Comparison of ENCODE assay signal across 11 mouse cellular contexts in the genomic region with DNA sequence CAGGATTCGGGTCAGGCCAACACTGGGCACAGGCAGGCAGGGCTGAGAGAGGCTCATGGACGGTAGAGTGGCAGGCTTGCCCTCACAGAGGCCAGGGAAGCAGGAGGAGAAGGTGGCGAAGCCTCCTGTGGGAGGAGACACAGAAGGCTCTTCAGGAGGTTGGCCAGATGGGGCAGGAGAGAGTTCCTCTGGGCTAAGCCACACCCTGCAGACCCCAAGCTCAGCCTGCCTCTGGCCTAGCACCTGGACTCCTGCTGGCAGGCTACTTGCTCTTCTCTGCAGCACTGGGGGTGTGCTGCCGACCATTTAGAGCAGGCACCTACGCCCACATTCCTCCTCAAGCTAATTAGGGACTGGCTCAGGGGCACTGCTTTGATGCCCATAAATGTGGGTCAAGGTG. TPM values are rescaled to one million over a fixed set of nuclear protein-coding genes. Genes with fewer than 3 reads are reported as not detected.
A peak's percentile ranks its signal among the peaks of the same experiment; 100 is the strongest.
DNase-seq lines count a peak whose midpoint lies in the region; ATAC-seq and TF ChIP-seq lines count a peak whose summit lies in the region.
"Had no signal": no experiment of that assay in that cellular context is flagged by ENCODE, and none has a peak within 500 bp of the region (broad histone marks: within the 10 kb centered on the region; RNA-seq: fewer than 3 reads in every experiment).

No protein-coding gene starts in this region.

- no peaks in the 10 kb centered on the region for H3K79me2 ChIP-seq in heart, adult 2 months (replicated peaks; ENCODE audit: control insufficient read depth, insufficient read depth, low read length)

- H3K9me3 ChIP-seq in heart, embryonic 11.5 days (replicated peaks; ENCODE audit: control insufficient read depth, low read length): no peaks in the 10 kb centered on the region
- no peaks in the 10 kb centered on the region for H3K9me3 ChIP-seq in stomach, embryonic 15.5 days
- H3K9me3 ChIP-seq: midbrain, embryonic 12.5 days had no signal

- peaks cover 12% of the 10 kb centered on the region for H3K4me1 ChIP-seq in heart, adult 2 months (ENCODE audit: control insufficient read depth, insufficient read depth, low read length)
- peaks cover 34% of the 10 kb centered on the region for H3K4me1 ChIP-seq in heart, embryonic 11.5 days (ENCODE audit: control insufficient read depth, insufficient read depth, low read length)
- H3K4me1 ChIP-seq in stomach, embryonic 15.5 days: peaks cover 28% of the 10 kb centered on the region

- no peak overlapping the region for H3K4me3 ChIP-seq in heart, adult 2 months
- H3K4me3 ChIP-seq in heart, embryonic 11.5 days (ENCODE audit: low read depth, low read length): no peak overlapping the region
- no peak overlapping the region for H3K4me3 ChIP-seq in stomach, embryonic 15.5 days (replicated peaks)
- H3K4me3 ChIP-seq: midbrain, embryonic 12.5 days had no signal

- peak overlapping the region; percentile 88 for H3K27ac ChIP-seq in heart, adult 2 months
- H3K27ac ChIP-seq in heart, embryonic 11.5 days (ENCODE audit: low read depth, low read length): no peak overlapping the region
- 0 out of 2 replicates have a peak overlapping the region, but pooled peaks have one; percentile 21 for H3K27ac ChIP-seq in stomach, embryonic 15.5 days
- H3K27ac ChIP-seq: midbrain, embryonic 12.5 days had no signal

- TF ChIP-seq EP300 in heart, adult 2 months (IDR thresholded peaks at IDR 0.05; ENCODE audit: insufficient read depth, low read depth, low read length): no peak

- intact Hi-C loops in heart, adult 2 months (cut with DNase I): loop anchor here (10.0 kb wide), 1 partner anchor 60 kb away; the partner anchor contains the start of gene Gm45337

- H3K4me2 ChIP-seq in heart, embryonic 11.5 days: no peak overlapping the region
- no peak overlapping the region for H3K4me2 ChIP-seq in stomach, embryonic 15.5 days
- H3K4me2 ChIP-seq: midbrain, embryonic 12.5 days had no signal

- no peak for TF ChIP-seq POLR2A in heart, adult 2 months (IDR thresholded peaks at IDR 0.05; ENCODE audit: insufficient read depth, low read depth, low read length)

- WGBS in heart, adult 2 months: 38% methylated on average over 5 of the region's 5 CpGs
- 32% methylated on average over 5 of the region's 5 CpGs for WGBS in heart, embryonic 11.5 days (ENCODE audit: insufficient replicate concordance)
- 35% methylated on average over 5 of the region's 5 CpGs for WGBS in stomach, embryonic 15.5 days

- TF ChIP-seq CTCF in heart, adult 2 months (IDR thresholded peaks at IDR 0.05): peak; percentile 40

- H3K9ac ChIP-seq in heart, adult 2 months (ENCODE audit: low read depth, low read length): peak overlapping the region; percentile 22; the same call in 1 of the 2 replicates
- no peak overlapping the region for H3K9ac ChIP-seq in heart, embryonic 11.5 days (ENCODE audit: low read depth, low read length)
- no peak overlapping the region for H3K9ac ChIP-seq in stomach, embryonic 15.5 days
- H3K9ac ChIP-seq: midbrain, embryonic 12.5 days had no signal

- no peaks in the 10 kb centered on the region for H3K27me3 ChIP-seq in heart, adult 2 months (ENCODE audit: control insufficient read depth, insufficient read depth, low read length)
- peaks cover 43% of the 10 kb centered on the region for H3K27me3 ChIP-seq in heart, embryonic 11.5 days (ENCODE audit: control insufficient read depth, insufficient read depth, low read length)
- peaks cover 45% of the 10 kb centered on the region for H3K27me3 ChIP-seq in stomach, embryonic 15.5 days (replicated peaks)

- peaks cover 13% of the 10 kb centered on the region for H3K36me3 ChIP-seq in heart, adult 2 months (ENCODE audit: control insufficient read depth, insufficient read depth, low read length)
- H3K36me3 ChIP-seq in heart, embryonic 11.5 days (ENCODE audit: control insufficient read depth, insufficient read depth, low read length): peaks cover 2% of the 10 kb centered on the region; the same call in 1 of the 2 replicates
- H3K36me3 ChIP-seq in stomach, embryonic 15.5 days: no peaks in the 10 kb centered on the region

- ATAC-seq in heart, embryonic 11.5 days (replicated peaks; ENCODE audit: insufficient number of reproducible peaks, low FRiP score, low TSS enrichment): no peak
- ATAC-seq in stomach, embryonic 15.5 days (ENCODE audit: insufficient read depth, low FRiP score, low read depth): no peak
- ATAC-seq: activated CD4-positive, CD25-positive, alpha-beta regulatory T cell, adult 4 months had no signal

- no peak for DNase-seq in heart, adult 2 months
- DNase-seq in lung, adult 18-20 months: peak; percentile 30 to 50
- DNase-seq in lung, postnatal 25 days (ENCODE audit: low spot score): no peak
- peak; percentile 42 for DNase-seq in heart, postnatal 4 days
- no peak for DNase-seq in frontal cortex, postnatal 36 days (ENCODE audit: low spot score in 2 of 2)
- no peak for DNase-seq in ovary, postnatal 14 days (ENCODE audit: low spot score)

RNA-seq across cellular contexts. Expression of gene Dusp8, which starts 11.2 kb away (rescaled TPM):
- 10 to 100 TPM; 37.4 to 43.2 TPM for total RNA-seq in heart, adult 2 months (2021)
- polyA plus RNA-seq in heart, adult 2 months (2012; rRNA removed): 31.4 and 38.4 TPM in 2 replicates
- polyA plus RNA-seq in heart, embryonic 11.5 days (2014; fragmentation: Nextera tagmentation; extraction: Ambion mirVana): 9.6 and 10.1 TPM in 2 replicates
- total RNA-seq in heart, postnatal 4 days (2021): 10 to 100 TPM; 37.7 to 43.0 TPM
- 5.9 and 7.4 TPM in 2 replicates for polyA plus RNA-seq in stomach, embryonic 15.5 days (2015; fragmentation: Nextera tagmentation; extraction: Ambion mirVana)

RNA-seq across cellular contexts. Expression of gene Mob2, which starts 23.5 kb away (rescaled TPM):
- total RNA-seq in heart, adult 2 months (2021): 10 to 100 TPM; 41.9 to 44.5 TPM
- polyA plus RNA-seq in heart, adult 2 months (2012; rRNA removed): 44.8 and 58.9 TPM in 2 replicates
- 48.3 and 50.3 TPM in 2 replicates for polyA plus RNA-seq in heart, embryonic 11.5 days (2014; fragmentation: Nextera tagmentation; extraction: Ambion mirVana)
- 10 to 100 TPM; 33.4 to 33.6 TPM for total RNA-seq in heart, postnatal 4 days (2021)
- 65.2 and 67.8 TPM in 2 replicates for polyA plus RNA-seq in stomach, embryonic 15.5 days (2015; fragmentation: Nextera tagmentation; extraction: Ambion mirVana)

RNA-seq across cellular contexts. Expression of gene Gm45618, which starts 36.1 kb away (rescaled TPM):
- not detected for total RNA-seq in heart, adult 2 months (2021)
- not detected in 2 replicates for polyA plus RNA-seq in heart, adult 2 months (2012; rRNA removed)
- polyA plus RNA-seq in heart, embryonic 11.5 days (2014; fragmentation: Nextera tagmentation; extraction: Ambion mirVana): not detected in 2 replicates
- not detected for total RNA-seq in heart, postnatal 4 days (2021)
- polyA plus RNA-seq in stomach, embryonic 15.5 days (2015; fragmentation: Nextera tagmentation; extraction: Ambion mirVana): not detected in 2 replicates
- polyA plus RNA-seq: activated CD4-positive, CD25-positive, alpha-beta regulatory T cell, adult 4 months; gonadal fat pad, adult 2 months; midbrain, embryonic 12.5 days had no signal

RNA-seq across cellular contexts. Expression of gene Gm39115, which starts 51.4 kb away (rescaled TPM):
- not detected for total RNA-seq in heart, adult 2 months (2021)
- polyA plus RNA-seq in heart, adult 2 months (2012; rRNA removed): not detected in 2 replicates
- polyA plus RNA-seq in heart, embryonic 11.5 days (2014; fragmentation: Nextera tagmentation; extraction: Ambion mirVana): not detected in 2 replicates
- total RNA-seq in heart, postnatal 4 days (2021): not detected
- polyA plus RNA-seq in stomach, embryonic 15.5 days (2015; fragmentation: Nextera tagmentation; extraction: Ambion mirVana): not detected in 2 replicates
- polyA plus RNA-seq: activated CD4-positive, CD25-positive, alpha-beta regulatory T cell, adult 4 months; gonadal fat pad, adult 2 months; midbrain, embryonic 12.5 days had no signal

Comparison
In these comparisons a context has a peak if more than half of its experiments do, and no peak if none do; other contexts are left out.
1. DNase-seq: peak in lung, adult 18-20 months (2 of 2) and heart, postnatal 4 days (single experiment); none in heart, adult 2 months (0 of 2), lung, postnatal 25 days (single experiment), frontal cortex, postnatal 36 days (0 of 2) and ovary, postnatal 14 days (single experiment).